In the genomic region with DNA sequence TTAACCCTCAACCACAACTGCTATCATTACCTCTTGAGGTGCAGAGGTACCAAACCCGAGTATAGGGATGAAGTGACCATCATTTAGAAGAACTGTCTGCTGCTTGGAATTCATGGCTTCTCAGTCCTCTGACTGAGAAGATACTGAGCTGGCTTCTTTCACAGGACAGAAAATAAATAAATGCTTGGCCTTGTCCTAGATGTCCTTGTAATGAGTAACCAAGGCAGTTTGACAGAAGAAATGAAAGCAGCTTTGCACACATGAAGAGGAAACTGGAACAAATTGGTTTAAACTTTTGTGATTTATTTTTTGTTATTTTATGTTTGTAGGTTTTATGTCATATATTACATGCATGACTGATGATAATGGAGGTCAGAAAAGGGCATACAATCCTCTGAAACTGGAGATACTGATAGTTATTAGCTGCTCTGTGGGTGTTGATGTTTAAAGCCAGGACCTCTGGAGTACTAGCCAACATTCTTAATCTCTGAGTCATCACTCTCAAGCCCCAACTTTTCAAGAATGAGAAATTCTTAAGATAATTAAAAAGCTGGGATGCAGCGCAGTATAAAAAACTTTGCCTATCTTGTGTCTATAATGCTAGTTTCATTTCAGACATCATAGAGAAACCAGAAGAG, we compare ENCODE assay signal across 23 mouse cellular contexts. TPM values are rescaled to one million over a fixed set of nuclear protein-coding genes. Genes with fewer than 3 reads are reported as not detected.
DNase-seq lines count a peak whose midpoint lies in the region; ATAC-seq and TF ChIP-seq lines count a peak whose summit lies in the region.
"Had no signal": no experiment of that assay in that cellular context is flagged by ENCODE, and none has a peak within 500 bp of the region (broad histone marks: within the 10 kb centered on the region; RNA-seq: fewer than 3 reads in every experiment).

A gene (minus strand): TSS at position 145 of the 638 bp plus-strand sequence.

- DNase-seq in adrenal gland, postnatal 10 days = no peak
- no peak for DNase-seq in adrenal gland, adult 8-10 months
- DNase-seq in kidney, adult 9 months = peak; percentile 29
- DNase-seq in 3T3-L1 (ENCODE audit: low read depth, low spot score) (peak; percentile 68), Patski (ENCODE audit: low read depth, low spot score) (peak; percentile 43)
- DNase-seq in limb, embryonic 10.5 days (ENCODE audit: low spot score) = no peak
- DNase-seq: cerebellum, adult 18-20 months; cerebellum, adult 9-11 months; cerebellum, postnatal 36 days; gastrocnemius, postnatal 14 days; heart, adult 2 months; heart, postnatal 36 days had no signal

- 74% methylated on average over 2 of the region's 2 CpGs for WGBS in kidney, embryonic 15.5 days
- 83% methylated on average over 2 of the region's 2 CpGs for WGBS in limb, embryonic 10.5 days

- no peaks in the 10 kb centered on the region for H3K27me3 ChIP-seq in kidney, embryonic 15.5 days
- no peaks in the 10 kb centered on the region for H3K27me3 ChIP-seq in Patski
- no peaks in the 10 kb centered on the region for H3K27me3 ChIP-seq in limb, embryonic 10.5 days (ENCODE audit: low read depth, poor library complexity, severe bottlenecking)
- H3K27me3 ChIP-seq: CH12.LX; embryonic facial prominence, embryonic 13.5 days; forebrain, embryonic 12.5 days; heart, embryonic 13.5 days; hindbrain, embryonic 15.5 days had no signal

- no peaks in the 10 kb centered on the region for H3K36me3 ChIP-seq in kidney, embryonic 15.5 days
- no peaks in the 10 kb centered on the region for H3K36me3 ChIP-seq in limb, embryonic 10.5 days
- H3K36me3 ChIP-seq: embryonic facial prominence, embryonic 13.5 days; forebrain, embryonic 12.5 days; heart, embryonic 13.5 days; hindbrain, embryonic 15.5 days had no signal

- H3K9ac ChIP-seq in kidney, embryonic 15.5 days = no peak within 1 kb of the TSS
- H3K9ac ChIP-seq: embryonic facial prominence, embryonic 13.5 days; forebrain, embryonic 12.5 days; heart, embryonic 13.5 days; hindbrain, embryonic 15.5 days had no signal

- in situ Hi-C loops in Patski (cut with MboI; ENCODE audit: low pct_unique_long_range_greater_than_20kb) = no loop called here

- H3K9me3 ChIP-seq in kidney, embryonic 15.5 days (replicated peaks) = no peaks in the 10 kb centered on the region
- H3K9me3 ChIP-seq in limb, embryonic 10.5 days (replicated peaks) = no peaks in the 10 kb centered on the region
- H3K9me3 ChIP-seq: embryonic facial prominence, embryonic 13.5 days; forebrain, embryonic 12.5 days; heart, embryonic 13.5 days; hindbrain, embryonic 15.5 days had no signal

- POLR2A ChIA-PET in Patski (lab: Charles Lee) = interaction anchor here (0.5 kb wide), 1 partner anchor 30 kb away, joined by 3 read pairs; no protein-coding TSS in a partner anchor

- H3K4me2 ChIP-seq in kidney, embryonic 15.5 days = no peak within 1 kb of the TSS
- H3K4me2 ChIP-seq: embryonic facial prominence, embryonic 13.5 days; forebrain, embryonic 12.5 days; heart, embryonic 13.5 days; hindbrain, embryonic 15.5 days had no signal

- TF ChIP-seq CTCF in Patski (IDR thresholded peaks at IDR 0.05) = no peak

- no peak within 1 kb of the TSS for H3K27ac ChIP-seq in kidney, embryonic 15.5 days
- no peak within 1 kb of the TSS for H3K27ac ChIP-seq in limb, embryonic 10.5 days
- H3K27ac ChIP-seq: embryonic facial prominence, embryonic 13.5 days; forebrain, embryonic 12.5 days; heart, adult 2 months; heart, embryonic 13.5 days; hindbrain, embryonic 15.5 days had no signal

- no peak within 1 kb of the TSS for H3K4me3 ChIP-seq in kidney, embryonic 15.5 days (replicated peaks)
- H3K4me3 ChIP-seq in limb, embryonic 10.5 days = no peak within 1 kb of the TSS
- H3K4me3 ChIP-seq: embryonic facial prominence, embryonic 13.5 days; forebrain, embryonic 12.5 days; heart, adult 2 months; heart, embryonic 13.5 days; hindbrain, embryonic 15.5 days had no signal

- ATAC-seq in kidney, embryonic 15.5 days (replicated peaks; ENCODE audit: low FRiP score) = no peak
- peak; percentile 85 for ATAC-seq in Patski
- ATAC-seq: forebrain, embryonic 16.5 days had no signal

- H3K4me1 ChIP-seq in kidney, embryonic 15.5 days = no peaks in the 10 kb centered on the region
- H3K4me1 ChIP-seq in limb, embryonic 10.5 days = no peaks in the 10 kb centered on the region
- H3K4me1 ChIP-seq: embryonic facial prominence, embryonic 13.5 days; forebrain, embryonic 12.5 days; heart, embryonic 13.5 days; hindbrain, embryonic 15.5 days had no signal

- CTCF ChIA-PET in Patski (lab: Charles Lee) = no interaction called here

RNA-seq across cellular contexts. Expression of the gene that starts here (rescaled TPM):
- 10 to 100 TPM; 13.3 to 26.6 TPM for total RNA-seq in adrenal gland, postnatal 10 days (2021)
- under 1 TPM in 3 of 4 experiments, not detected in 1; 0.35 to 0.97 (median 0.73) TPM for total RNA-seq in adrenal gland, adult 8-10 months (2022)
- 0.17 TPM in 1 of 2 replicates, not detected in the other for polyA plus RNA-seq in kidney, embryonic 15.5 days (2015; fragmentation: Nextera tagmentation; extraction: Ambion mirVana)
- 0.45 TPM for polyA plus RNA-seq in Patski (2021)
- not detected in 2 replicates for polyA plus RNA-seq in limb, embryonic 10.5 days (2016; fragmentation: Nextera tagmentation; extraction: Ambion mirVana)
- total RNA-seq: CH12.LX; gastrocnemius, adult 18-20 months; gastrocnemius, postnatal 14 days; heart, adult 2 months; heart, postnatal 36 days had no signal
- polyA plus RNA-seq: embryonic facial prominence, embryonic 13.5 days; forebrain, embryonic 12.5 days; forebrain, embryonic 16.5 days; gonadal fat pad, adult 2 months; heart, adult 2 months; heart, embryonic 13.5 days; heart, postnatal 0 days; hindbrain, embryonic 11.5 days; hindbrain, embryonic 15.5 days had no signal

Comparison
In these comparisons a context has a peak if more than half of its experiments do, and no peak if none do; other contexts are left out.
1. RNA of the gene that starts here (total RNA-seq): 13.3 to 26.6 TPM in adrenal gland, postnatal 10 days; 0.35 to 0.97 TPM in adrenal gland, adult 8-10 months; every median in the first group is over 4 times any median in the second.
2. Peak in DNase-seq and ATAC-seq in Patski; RNA of the gene not detected or under 1 TPM.
3. DNase-seq: peak in kidney, adult 9 months (single experiment) and 3T3-L1 (single experiment); none in adrenal gland, postnatal 10 days (single experiment), adrenal gland, adult 8-10 months (single experiment) and limb, embryonic 10.5 days (single experiment).